Mouse (Mus musculus) liver, postnatal 0 days (tissue): ENCODE results near the gene Gm44790. TPM values are rescaled to one million over a fixed set of nuclear protein-coding genes. Genes with fewer than 3 reads are reported as not detected.

Experiments
- ATAC-seq: fragments of 200-750 bp; cut with Nextera tagmentation; 2 replicates; pipeline ENCODE4 v1.8.0; 2017; ENCODE audit warnings: mild to moderate bottlenecking, moderate library complexity
- DNase-seq: peaks from one replicate; pipeline ENCODE4 v3.0.0-alpha.2; 2016
- H3K27ac ChIP-seq: fragments of 300-500 bp; sonication (generic); 2 replicates; pipeline ENCODE4 v1.5.1; 2014; ENCODE audit warnings: antibody characterized with exemption, moderate library complexity, mild to moderate bottlenecking, low read depth
- H3K27me3 ChIP-seq: fragments of 300-500 bp; sonication (generic); 2 replicates; pipeline ENCODE4 v1.6.1; 2014; ENCODE audit warnings: low read length, control low read depth, mixed read lengths; ENCODE audit not compliant: insufficient read depth
- H3K36me3 ChIP-seq: fragments of 300-500 bp; sonication (generic); replicated peaks from 2 replicates; pipeline ENCODE4 v1.6.1; 2014; ENCODE audit warnings: mild to moderate bottlenecking, control low read depth, low read length, moderate library complexity, mixed read lengths; ENCODE audit not compliant: insufficient read depth
- H3K4me1 ChIP-seq: fragments of 300-500 bp; sonication (generic); 2 replicates; pipeline ENCODE4 v1.6.1; 2014; ENCODE audit warnings: antibody characterized with exemption, mild to moderate bottlenecking, control low read depth; ENCODE audit not compliant: insufficient read depth
- H3K4me2 ChIP-seq: fragments of 300-500 bp; sonication (generic); 2 replicates; pipeline ENCODE4 v1.6.1; 2014; ENCODE audit warnings: low read depth, mild to moderate bottlenecking, low read length, moderate library complexity, mixed read lengths
- H3K4me3 ChIP-seq: fragments of 300-500 bp; sonication (generic); 2 replicates; pipeline ENCODE4 v1.5.1; 2014; ENCODE audit warnings: low read depth, low read length
- H3K9ac ChIP-seq: fragments of 300-500 bp; sonication (generic); replicated peaks from 2 replicates; pipeline ENCODE4 v1.6.1; 2014; ENCODE audit warnings: mild to moderate bottlenecking, moderate library complexity
- H3K9me3 ChIP-seq: fragments of 300-500 bp; sonication (generic); 2 replicates; pipeline ENCODE4 v1.6.1; 2016; ENCODE audit warnings: mild to moderate bottlenecking, control low read depth, low read length, mixed read lengths
- CTCF ChIP-seq: sonication (generic); IDR thresholded peaks from 2 replicates; pipeline ENCODE4 v1.5.1; 2016; ENCODE audit warnings: antibody characterized with exemption, low read depth
- EP300 ChIP-seq: IDR thresholded peaks from 2 replicates; pipeline ENCODE4 v1.6.1; 2016; ENCODE audit warnings: antibody characterized with exemption, low read depth, mild to moderate bottlenecking
- WGBS: fragments of 180-500 bp; shearing (Covaris S2); extraction: QIAGEN DNeasy Blood & Tissue Kit; methylation state at CpG from one replicate; pipeline ENCODE4 v1.1.7; 2014; ENCODE audit not compliant: insufficient replicate concordance; 5-methylcytosine and 5-hydroxymethylcytosine counted together
- polyA plus RNA-seq: library from polyadenylated mRNA; unstranded; fragments of >200 nt; fragmentation: Nextera tagmentation; extraction: Ambion mirVana; gene quantifications from 2 replicates; pipeline ENCODE4 v1.2.1, GENCODE M21; 2015

The Gm44790 gene
- polyA plus RNA-seq, 1 experiment from 2014 or later: not detected

GRCm38 (mm10) chr6:86418711-86419110 lies 7.7 kb upstream of the Gm44790 start:
- Histone ChIP-seq H3K9ac (no peak overlapping the region), H3K4me3 (no peak overlapping the region), H3K36me3 (peaks cover 53% of the 10 kb centered on the region), H3K4me1 (no peaks in the 10 kb centered on the region), H3K4me2 (no peak overlapping the region), H3K27me3 (no peaks in the 10 kb centered on the region), H3K9me3 (no peaks in the 10 kb centered on the region), H3K27ac (no peak overlapping the region)
- 73% methylated on average over 6 of the region's 6 CpGs for WGBS
- ATAC-seq: no peak
- no peak for TF ChIP-seq EP300
- no peak for TF ChIP-seq CTCF
- no peak for DNase-seq

- peaks cover 55% of the 10 kb centered on the region for H3K36me3 ChIP-seq
- no peak for ATAC-seq
- no peak overlapping the region for H3K9ac ChIP-seq
- TF ChIP-seq EP300 (no peak), CTCF (no peak)
- H3K4me2 ChIP-seq: no peak overlapping the region
- WGBS: 82% methylated on average over 3 of the region's 3 CpGs
- no peak overlapping the region for H3K27ac ChIP-seq
- no peaks in the 10 kb centered on the region for H3K9me3 ChIP-seq
- DNase-seq: no peak
- no peaks in the 10 kb centered on the region for H3K4me1 ChIP-seq
- no peak overlapping the region for H3K4me3 ChIP-seq
- H3K27me3 ChIP-seq: no peaks in the 10 kb centered on the region
Observed at GRCm38 (mm10) chr6:86419239-86419638, 7.2 kb upstream of the Gm44790 start.

- Histone ChIP-seq H3K9ac (no peak overlapping the region), H3K4me3 (no peak overlapping the region), H3K27ac (no peak overlapping the region), H3K9me3 (no peaks in the 10 kb centered on the region), H3K27me3 (no peaks in the 10 kb centered on the region), H3K4me1 (no peaks in the 10 kb centered on the region), H3K4me2 (no peak overlapping the region), H3K36me3 (peaks cover 66% of the 10 kb centered on the region)
- 79% methylated on average over 6 of the region's 6 CpGs for WGBS
- ATAC-seq (no peak), DNase-seq (no peak)
- TF ChIP-seq EP300 (no peak), CTCF (peak; percentile 52)
Observed at GRCm38 (mm10) chr6:86420491-86420890, 6.0 kb upstream of the Gm44790 start.

- ATAC-seq (no peak), DNase-seq (no peak)
- no peaks in the 10 kb centered on the region for H3K4me1 ChIP-seq
- no peak overlapping the region for H3K9ac ChIP-seq
- H3K9me3 ChIP-seq: no peaks in the 10 kb centered on the region
- peaks cover 40% of the 10 kb centered on the region for H3K36me3 ChIP-seq
- H3K27me3 ChIP-seq: no peaks in the 10 kb centered on the region
- no peak overlapping the region for H3K4me3 ChIP-seq
- H3K4me2 ChIP-seq: no peak overlapping the region
- no peak overlapping the region for H3K27ac ChIP-seq
- 84% methylated on average over 3 of the region's 3 CpGs for WGBS
- TF ChIP-seq CTCF (no peak), EP300 (no peak)
Observed at GRCm38 (mm10) chr6:86431531-86431930, 5.1 kb downstream of the Gm44790 start.

GRCm38 (mm10) chr6:86433696-86434095 lies 7.2 kb downstream of the Gm44790 start:
- Histone ChIP-seq H3K27ac (no peak overlapping the region), H3K4me3 (no peak overlapping the region), H3K4me2 (no peak overlapping the region), H3K9ac (no peak overlapping the region), H3K4me1 (peaks cover 3% of the 10 kb centered on the region; the same call in 1 of the 2 replicates), H3K27me3 (no peaks in the 10 kb centered on the region), H3K36me3 (peaks cover 22% of the 10 kb centered on the region), H3K9me3 (no peaks in the 10 kb centered on the region)
- TF ChIP-seq CTCF: no peak
- TF ChIP-seq EP300: no peak
- WGBS: 88% methylated on average over 1 of the region's 1 CpGs
- no peak for ATAC-seq
- DNase-seq: no peak

- peak overlapping the region; percentile 70 for H3K4me3 ChIP-seq
- H3K9ac ChIP-seq: peak overlapping the region; percentile 91
- WGBS: 2% methylated on average over 14 of the region's 14 CpGs
- no peaks in the 10 kb centered on the region for H3K27me3 ChIP-seq
- H3K36me3 ChIP-seq: peaks cover 15% of the 10 kb centered on the region
- peak overlapping the region; percentile 72 for H3K4me2 ChIP-seq
- peak overlapping the region; percentile 99 for H3K27ac ChIP-seq
- peaks cover 10% of the 10 kb centered on the region for H3K4me1 ChIP-seq
- H3K9me3 ChIP-seq: no peaks in the 10 kb centered on the region
- peak; percentile 71 for ATAC-seq
- no peak; the same call in 1 of the 2 replicates for TF ChIP-seq EP300
- TF ChIP-seq CTCF: peak; percentile 74
- peak; percentile 69 for DNase-seq
Observed at GRCm38 (mm10) chr6:86437711-86438110, 11.3 kb downstream of the Gm44790 start.
